Mouse (Mus musculus) adrenal gland, postnatal 10 days (tissue): Measurements from ENCODE around the gene Gm49388. TPM values are rescaled to one million over a fixed set of nuclear protein-coding genes. Genes with fewer than 3 reads are reported as not detected.
"Not testable (repeated sequence)": the region's sequence is repeated elsewhere in the genome, so short reads cannot be mapped to it uniquely, and the experiment has no call there.

Source experiments
- DNase-seq: peaks from one replicate; pipeline ENCODE4 v3.0.0; 2021; ENCODE audit warnings: mixed read lengths
- total RNA-seq, 2 experiments: library from RNA; stranded (reverse); gene quantifications; 2 replicates each; pipeline ENCODE4 v1.2.3; 2021

Gene Gm49388
- total RNA-seq, 2 experiments from 2014 or later: 4.7 to 5.6 TPM

DNA sequence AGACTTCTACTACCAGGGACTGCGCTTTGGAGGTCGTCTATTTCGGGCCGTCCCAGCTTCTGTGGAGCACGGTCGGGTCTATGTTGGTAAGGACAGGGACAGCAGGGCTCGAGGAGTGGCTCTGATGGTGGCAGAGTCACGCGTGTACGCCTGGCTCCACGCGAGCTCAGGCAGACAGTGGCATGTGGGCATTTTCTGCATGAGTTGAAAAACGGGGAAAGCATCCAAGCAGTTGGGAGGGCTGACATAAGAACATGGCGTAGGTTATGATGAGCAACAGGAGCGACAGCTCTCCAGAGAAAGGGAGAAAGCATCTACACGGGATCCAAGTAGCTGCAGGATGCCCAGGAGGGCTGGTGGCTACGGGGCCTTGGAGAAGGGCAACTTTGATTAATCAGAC is 16.9 kb downstream of the Gm49388 start:
- no peak for DNase-seq

DNA sequence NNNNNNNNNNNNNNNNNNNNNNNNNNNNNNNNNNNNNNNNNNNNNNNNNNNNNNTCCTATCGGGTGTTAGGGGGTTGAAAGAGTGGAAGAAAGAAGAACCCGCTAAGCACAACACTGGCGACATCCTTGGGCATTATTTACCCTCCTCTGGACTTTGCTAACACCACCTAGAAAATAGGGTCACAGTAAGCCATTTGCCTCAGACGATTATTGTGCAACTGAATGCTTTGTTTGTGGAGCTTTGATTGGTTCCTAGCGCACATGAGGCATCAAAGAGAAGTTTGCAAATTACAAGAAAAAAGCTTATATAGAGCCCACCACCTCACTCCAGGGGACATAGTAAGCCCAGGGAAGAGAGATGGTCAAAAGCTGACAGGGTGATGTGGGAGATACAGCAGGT is 23.4 kb downstream of the Gm49388 start:
- DNase-seq: no peak

DNA sequence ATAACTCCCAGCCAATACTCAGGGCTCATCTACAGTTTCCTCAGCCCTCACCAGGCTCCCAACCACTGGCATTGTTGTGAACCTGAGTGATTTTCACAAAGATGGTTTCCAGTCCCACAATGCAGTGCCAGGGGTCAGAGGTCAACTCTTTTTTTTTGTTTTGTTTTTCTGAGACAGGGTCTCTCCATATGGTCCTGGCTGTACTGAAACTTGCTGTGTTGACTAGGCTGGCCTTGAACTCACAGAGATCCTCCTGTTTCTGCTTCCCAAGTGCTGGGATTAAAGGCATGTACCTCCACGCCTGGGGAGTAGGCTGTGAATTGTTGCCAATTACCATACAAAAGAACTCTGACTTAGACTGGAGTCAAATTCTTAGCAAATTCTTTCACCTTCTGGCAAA is 24.4 kb downstream of the Gm49388 start:
- no peak for DNase-seq

DNA sequence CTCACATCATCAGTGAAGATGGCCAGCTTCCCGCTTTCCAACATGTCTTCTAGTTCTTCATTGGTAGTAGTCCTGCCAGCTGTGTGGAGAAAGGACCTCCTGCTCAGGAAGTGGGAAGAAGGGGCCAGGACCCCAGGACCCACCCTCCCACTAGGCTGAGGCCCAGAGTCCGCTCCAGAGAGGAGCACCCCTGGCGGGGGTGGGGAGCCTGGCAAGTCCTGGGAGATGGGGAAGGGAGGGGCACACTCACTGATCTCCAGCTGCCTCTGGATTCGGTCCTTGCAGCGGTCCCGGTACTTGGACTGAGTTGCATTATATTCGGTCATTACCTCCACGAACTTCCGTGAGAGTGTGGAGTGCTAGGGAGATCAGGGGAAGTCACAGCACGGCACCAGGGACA is 25.2 kb downstream of the Gm49388 start:
- no peak for DNase-seq

DNA sequence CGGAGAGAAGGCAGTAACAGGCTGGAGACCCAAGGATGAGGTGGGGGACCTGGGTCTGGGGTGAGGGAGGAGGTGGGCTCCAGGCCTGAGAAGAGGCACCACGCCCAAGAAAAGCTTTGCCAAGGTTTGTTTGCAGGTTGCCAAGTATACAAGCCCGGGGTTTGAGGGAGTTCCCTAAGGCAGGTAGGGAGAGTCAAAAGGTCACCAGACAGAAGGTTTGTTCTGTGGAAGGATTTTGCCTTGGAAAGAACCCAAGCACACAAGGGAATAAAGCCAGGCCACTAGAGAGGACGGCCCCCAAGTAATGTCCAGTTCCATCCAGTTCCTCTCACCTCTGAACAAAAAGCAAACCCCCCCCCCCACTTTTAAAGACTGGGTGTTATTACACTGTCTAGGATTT is 25.8 kb downstream of the Gm49388 start:
- no peak for DNase-seq

DNA sequence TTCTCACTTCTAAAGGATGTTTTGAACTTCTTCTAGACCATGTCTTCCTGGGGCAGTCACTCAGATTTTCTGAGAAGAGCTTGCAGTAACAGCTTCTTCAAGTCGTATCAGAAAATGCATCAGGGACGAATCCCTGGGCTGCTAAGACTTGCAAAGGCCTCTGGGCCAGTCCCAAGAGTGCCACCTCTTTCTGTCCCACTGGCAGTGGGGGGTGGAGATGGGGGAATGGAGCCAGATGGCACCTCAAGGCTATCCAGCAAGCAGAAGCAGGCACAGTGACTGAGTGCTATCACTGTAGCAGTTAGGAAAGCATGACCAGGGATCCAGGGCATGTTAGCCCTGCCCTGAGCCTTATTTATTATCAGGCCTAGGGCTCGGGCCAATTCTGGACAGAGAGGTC is 26.9 kb downstream of the Gm49388 start:
- peak; percentile 82 for DNase-seq

DNA sequence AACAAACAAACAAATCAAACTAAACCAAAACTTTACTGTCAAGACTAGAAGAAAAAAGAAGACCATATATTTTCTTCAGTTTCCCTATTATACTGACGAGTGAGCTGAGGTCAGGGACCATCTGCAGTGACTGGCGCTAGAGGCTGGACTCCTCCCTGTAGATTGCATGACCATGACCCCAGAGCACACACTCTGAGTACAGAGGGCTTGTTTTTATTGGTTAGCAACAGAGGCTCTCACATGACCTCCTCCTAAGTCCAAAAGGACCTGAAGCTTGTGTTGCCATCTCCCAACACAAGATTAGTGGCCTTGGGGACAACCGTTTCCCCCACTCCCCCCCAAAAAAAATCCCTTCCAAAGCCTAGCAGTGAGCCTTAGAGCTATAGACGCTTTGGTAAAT is 28.4 kb downstream of the Gm49388 start:
- peak; percentile 57 for DNase-seq

DNA sequence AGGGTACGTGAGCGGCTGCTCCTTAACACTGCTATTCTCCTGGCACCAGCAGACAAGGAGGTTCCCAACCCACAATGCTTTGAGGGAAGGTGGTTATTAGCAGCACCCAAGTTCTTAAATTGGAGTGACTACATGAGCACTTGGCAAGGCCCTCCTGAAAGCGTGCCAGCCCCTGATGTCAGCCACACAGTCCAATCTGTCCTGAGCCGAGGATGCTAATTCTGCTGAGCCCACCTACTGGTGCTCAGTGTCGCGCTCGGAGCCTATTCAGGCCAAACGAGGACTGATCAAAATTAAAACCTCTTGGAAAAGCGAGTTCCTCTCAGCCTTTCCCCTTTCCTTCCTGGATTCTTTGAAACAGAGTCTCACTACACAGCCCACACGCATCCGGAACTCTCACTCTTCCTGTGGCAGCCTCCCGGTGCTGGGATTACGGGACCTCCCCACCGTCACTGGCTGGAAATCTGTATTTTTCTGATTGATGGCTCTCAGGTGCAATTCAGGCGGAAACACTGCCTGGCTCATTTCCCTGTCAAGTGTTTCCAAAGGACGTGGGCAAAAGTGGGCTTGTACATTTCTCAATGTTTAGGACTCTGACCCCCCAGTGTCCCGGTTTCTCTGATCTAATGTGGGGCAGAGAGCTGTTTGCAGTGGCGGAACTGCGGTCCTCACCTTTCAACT is 29.0 kb downstream of the Gm49388 start:
- peak; percentile 84 for DNase-seq

DNA sequence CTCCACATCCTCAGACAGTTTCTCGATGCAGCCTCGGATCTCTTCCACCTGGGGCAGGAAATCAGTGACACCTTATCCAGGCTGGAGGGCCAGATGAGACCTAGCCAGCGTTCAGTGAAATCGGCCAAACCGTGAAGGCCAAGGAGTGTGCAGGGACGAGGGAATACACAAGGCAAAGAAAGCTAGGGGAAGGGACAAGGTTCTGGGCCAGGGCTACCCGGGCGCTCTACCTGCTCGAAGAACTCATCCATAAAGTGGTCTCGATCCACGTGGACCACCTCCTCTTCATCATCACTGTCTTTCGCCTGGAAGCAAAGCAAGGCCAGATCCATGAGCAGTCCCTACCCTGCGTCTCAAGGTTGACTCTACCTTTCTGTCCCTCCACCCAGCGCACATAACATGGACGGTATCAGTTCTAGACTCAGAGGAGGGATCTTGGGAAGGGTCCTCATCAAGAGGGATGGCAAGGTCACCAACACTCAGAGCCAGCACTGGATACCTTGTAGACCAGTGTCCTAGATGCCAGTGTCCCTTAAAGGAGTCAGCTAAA is 29.8 kb downstream of the Gm49388 start:
- DNase-seq: no peak

DNA sequence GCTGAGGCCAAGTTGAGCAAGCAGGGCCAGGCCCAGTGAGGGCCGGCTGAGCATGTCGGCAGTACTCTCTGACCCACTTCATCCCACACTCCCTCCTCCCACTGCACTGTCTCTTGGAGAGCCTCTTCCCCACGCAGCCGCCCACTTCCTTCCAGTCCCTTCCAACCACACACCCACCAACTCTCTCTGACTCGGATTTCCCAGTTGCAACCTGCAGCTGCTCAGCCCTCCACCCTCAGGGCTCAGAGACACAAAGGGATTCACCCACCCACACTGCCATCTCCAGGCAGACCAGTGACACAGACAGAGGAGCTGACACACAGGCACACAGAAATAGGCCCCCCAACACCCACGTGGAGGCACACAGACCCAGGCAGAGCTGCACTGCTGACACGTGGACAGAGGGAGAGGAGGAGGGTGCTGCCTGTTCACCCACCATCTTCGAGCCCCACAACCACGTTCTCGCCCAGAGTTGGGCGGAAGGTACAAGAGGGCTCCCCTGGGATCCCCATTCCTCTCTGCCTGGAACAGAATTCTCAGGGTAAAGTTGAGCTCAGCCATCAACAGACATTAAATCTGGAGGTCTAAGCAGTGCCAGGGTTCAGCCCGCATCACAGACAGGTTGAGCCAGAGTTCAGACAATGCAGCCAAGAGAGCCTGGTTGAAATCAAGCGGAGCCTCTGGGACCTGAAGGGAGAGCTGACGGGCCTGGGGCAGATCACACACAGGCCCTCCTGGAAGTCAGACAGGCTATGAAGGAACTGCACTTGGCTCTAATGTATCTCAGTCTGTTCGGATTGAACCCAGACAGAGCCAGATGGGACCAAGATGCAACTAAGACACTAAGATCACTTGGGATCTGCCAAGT is 30.8 kb downstream of the Gm49388 start:
- peak; percentile 67 for DNase-seq

DNA sequence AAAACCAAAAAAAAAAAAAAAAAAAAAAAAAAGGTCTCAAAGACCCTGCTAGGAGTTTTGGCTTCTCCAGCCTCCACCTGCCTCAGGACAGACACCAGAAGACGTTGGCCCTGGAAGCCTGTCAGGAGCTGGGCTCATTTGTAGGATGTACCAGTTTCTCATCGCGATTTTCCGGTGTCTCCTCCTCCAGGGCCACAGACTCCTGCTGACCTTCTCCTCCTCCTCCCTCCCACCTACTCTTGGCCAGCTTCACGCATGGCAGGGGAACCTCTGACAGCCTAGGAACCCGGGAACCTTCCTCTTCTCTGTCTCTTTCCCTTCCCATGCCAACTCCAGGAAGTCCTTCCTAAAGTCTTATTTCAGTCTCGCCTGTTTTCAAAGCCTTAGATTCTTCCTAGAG is 31.6 kb downstream of the Gm49388 start:
- DNase-seq: no peak

DNA sequence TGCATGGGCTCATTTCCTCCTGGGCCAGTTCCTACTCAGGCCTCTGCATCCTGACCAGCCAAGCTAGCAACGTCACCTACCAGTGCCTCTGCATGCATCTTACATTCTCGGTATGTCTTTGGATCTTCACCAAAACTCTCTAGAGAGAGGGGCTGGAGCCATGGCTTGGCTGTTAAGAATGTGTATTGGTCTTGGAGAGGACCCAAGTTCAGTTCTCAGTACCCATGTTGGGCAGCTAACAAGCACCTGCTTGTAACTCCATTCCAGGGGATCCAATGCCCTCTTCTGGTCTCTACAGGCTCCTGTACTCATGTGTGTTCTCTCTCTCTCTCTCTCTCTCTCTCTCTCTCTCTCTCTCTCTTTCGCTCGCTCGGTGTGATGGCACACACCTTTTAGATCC is 32.4 kb downstream of the Gm49388 start:
- DNase-seq: no peak

DNA sequence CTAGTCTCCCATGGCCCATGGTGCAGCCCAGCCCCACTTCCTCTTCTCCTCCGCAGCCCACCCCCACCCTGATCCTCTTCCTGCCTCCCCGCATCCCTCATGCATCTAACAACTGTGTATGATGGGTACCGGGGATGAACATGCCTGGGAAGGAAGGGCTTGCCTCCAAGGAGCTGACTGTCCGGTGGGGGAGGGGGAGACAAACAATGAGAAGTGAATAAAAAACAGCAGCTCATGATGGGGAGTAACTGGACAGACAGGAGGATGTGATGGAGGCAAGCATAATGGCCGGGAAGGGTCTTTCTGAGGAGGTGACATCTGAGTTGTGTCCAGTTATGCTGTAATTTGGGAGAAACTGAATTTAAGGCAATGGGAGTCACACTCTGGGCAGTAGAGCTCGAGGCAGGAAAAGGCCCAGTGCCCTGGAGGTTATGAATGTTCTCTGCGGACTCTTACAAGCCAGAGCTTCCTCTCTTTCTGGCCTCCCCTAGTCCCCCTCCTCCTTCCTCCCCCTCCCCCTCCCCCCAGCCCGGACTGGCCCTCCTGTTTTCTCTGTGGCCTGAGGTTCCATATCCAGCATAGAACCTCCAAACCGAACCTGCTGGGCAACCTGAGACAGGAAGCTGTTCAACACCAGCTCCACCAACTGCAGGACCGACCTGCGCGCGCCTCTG is 35.6 kb downstream of the Gm49388 start:
- DNase-seq: no peak

DNA sequence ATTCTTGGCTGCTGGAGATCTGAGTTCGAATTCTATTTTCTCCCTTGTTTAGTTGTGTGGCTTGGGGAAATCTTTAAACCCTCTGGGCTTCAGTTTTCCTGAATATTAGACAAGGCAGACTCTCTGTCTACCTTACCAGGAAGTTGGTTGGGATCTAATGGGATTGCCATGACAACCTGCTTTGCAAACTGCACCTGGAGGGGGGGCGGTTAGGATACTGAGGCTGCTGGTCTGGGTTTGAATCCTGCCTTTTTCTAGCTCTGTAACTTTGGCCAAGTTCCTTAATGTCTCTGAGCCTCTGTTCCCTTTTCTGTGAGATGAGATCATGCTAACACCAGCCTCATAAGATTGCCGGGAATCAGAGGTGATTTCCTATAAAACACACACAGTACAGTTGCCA is 37.1 kb downstream of the Gm49388 start:
- DNase-seq: no peak

DNA sequence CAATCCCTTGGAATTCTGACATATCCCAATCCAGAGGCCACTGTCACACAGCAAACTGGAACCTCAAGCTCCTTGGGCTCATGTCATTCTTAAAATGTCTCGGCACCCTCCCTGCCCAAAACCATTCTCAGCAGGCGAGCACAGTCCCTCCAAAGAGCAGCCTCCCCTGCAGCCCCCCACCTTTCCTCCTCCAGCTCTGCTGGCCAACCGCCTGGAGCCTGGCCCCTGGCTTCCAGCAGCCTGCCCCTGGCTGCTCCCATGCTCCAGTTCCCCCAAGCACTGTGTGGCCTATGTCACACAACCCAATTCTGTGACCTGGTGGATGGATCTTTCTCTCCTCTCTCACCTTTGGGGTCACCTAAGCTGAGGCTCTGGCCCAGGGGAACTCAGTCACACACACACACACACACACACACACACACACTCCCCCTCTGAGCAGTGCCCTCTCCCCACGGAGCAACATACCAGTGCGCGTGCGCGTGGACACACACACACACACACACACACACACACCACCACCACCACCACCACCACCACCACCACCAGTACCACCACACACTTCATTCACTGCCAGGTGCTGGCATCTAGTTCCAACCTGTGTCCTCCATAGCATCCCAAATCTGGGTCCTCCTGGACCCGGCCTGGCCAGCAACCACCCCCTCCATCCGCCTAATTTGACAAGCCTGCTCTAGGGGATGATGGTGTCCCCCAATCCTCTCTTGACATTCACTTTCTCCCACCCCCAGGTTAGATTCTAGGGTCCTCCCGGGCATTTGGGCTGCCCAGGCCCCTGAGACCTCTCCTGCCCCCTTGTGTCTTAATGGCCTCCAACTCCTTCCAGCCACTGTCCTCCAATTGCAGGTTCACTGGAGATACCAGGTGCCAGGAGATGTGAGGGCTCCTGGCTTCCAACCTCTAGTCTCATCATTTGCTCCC is 38.1 kb downstream of the Gm49388 start:
- DNase-seq: no peak

DNA sequence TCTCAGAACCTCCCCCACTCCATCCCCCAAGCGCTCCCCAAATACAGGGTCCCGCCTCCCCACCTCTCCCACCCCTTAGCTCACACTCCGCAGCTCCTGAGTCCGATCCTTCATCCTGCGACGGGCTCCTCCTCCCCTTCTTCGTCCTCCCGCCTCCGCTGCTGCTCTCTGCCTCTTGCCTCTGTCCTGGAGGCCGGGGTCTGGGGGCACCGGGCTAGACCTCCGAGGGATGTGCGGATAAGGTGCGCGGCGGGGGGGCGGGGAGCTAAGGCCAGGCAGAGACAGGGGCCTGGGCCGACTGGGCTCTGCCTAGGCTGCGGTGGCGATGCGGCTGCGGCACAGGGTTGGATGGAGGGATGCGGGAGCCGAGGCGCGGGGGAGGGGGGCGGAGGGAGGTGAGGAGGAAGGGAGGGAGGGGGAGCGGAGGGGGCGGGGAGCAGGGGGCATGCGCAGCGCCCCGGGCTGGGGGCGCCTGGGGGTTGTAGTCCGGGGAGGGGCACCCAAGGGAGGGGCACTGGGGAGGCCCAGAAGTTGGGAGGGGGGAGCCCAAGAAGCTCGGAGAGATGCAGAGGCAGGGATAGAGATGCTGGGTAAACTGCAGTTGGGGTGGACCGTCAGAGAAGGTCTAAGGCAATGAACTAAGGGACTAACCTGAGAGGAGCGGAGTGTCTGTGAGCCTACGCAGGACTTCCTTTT is 38.9 kb downstream of the Gm49388 start, which contains the start of the genes Stx4a and Stx1b:
TSS of gene Stx4a (plus strand) at position 119 of the 696 bp plus-strand sequence.
TSS of gene Stx1b (minus strand) at position 374 of the 696 bp plus-strand sequence.
- no peak for DNase-seq

DNA sequence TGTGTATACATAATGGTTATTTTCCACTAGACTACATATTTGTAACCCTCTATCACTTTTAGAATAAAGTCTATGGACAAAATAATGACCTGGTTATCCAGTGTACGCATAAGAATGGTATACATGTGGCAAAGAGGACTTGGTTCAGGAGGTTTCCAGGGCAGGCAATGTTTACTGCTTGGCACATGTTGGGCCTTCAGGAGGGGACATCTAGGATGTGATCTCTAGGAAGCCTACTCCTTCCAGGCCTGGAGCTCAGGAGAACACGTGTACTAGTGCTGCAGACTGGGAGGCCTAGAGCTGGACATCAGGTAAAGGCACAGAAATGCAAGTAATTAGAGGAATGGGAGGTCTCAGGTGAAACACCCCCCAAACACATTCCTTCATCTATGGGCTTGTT is 50.1 kb downstream of the Gm49388 start:
- DNase-seq: no peak

DNA sequence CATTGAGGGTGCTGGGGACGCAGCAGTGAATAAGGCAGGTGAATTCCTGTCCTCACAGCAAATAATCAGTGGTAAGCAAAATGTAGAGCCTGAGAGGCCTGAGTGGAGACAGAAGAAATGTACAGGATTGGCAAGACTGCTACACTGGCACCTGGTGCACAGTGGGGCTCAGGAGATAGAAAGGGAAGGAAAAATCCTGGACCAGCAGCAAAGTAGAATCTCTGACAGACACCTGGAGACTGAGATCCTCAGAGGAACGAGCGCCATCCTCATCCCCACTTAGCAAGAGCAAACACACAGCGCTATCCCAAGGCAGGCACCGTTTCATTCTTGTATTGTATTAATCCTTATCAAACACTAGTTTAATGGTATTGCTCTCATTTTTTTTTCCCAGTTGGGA is 52.1 kb downstream of the Gm49388 start:
- DNase-seq: no peak

DNA sequence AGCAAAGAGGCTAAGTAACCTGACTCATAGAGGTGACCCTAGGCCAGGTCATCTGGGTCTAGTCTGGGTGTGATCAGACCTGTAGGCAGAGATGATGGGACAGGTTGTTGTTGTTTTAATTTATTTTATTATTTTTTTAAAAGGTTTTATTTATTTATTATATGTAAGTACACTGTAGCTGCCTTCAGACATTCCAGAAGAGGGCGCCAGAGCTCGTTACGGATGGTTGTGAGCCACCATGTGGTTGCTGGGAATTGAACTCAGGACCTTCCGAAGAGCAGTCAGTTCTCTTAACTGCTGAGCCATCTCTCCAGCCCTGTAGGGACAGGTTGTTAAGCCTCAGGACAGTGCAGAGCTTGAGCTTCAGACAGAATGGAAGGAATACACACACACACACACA is 52.5 kb downstream of the Gm49388 start:
- not testable (repeated sequence) for DNase-seq

DNA sequence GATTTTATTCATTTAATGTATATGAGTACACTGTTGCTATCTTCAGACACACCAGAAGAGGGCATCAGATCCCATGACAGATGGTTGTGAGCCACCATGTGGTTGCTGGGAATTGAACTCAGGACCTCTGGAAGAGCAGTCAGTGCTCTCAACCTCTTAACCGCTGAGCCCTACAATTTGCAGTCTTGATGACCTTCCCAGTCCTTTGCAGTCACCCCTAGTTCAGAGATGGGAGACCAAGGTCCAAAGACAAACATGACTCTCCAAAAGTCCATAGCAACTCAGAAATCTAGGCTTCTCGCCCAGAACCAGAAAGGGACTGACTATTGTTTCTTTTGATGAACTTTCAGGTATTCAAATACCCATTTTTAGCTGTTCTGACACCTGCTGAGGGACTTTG is 54.6 kb downstream of the Gm49388 start:
- DNase-seq: not testable (repeated sequence)

DNA sequence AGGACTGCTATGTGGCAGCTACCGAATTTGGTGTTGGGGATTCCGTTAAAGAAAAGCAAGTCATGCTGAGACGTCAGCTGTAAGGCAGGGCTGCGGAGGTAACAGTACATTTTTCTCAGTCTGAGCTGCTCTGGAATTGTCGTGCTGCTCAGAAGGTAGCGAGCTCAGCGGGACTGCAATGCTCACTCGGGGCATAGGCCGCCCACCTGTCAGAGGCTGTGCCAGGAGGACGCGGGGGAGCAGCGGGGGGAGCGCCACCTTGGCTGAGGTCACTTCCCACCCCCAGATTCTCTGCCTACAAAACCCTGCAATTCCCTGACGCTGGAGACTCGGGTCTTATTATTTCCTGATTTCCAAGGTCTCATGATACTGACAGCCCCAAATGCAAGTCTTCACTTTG is 55.5 kb downstream of the Gm49388 start:
- DNase-seq: peak; percentile 67
